Mouse (Mus musculus): ENCODE measurements at regions not wholly inside any gene's neighbourhood (a gene's known extent, or its start where the extent isn't known, plus 50 kb on each side); places are given as distances from the start of the nearest gene placed in this dataset.

GRCm38 (mm10) chr10:43783304-43783703 lies 118.2 kb downstream of the Qrsl1 start:
- no peak for DNase-seq (ENCODE audit: low spot score in 2 of 2)

GRCm38 (mm10) chr10:43790780-43791179 lies 110.8 kb downstream of the Qrsl1 start:
- DNase-seq (ENCODE audit: low spot score in 2 of 2): no peak

- no peak for DNase-seq (ENCODE audit: low spot score in 2 of 2)
Observed at GRCm38 (mm10) chr10:43791525-43792021, 110.0 kb downstream of the Qrsl1 start.

GRCm38 (mm10) chr10:43792618-43793017 lies 108.9 kb downstream of the Qrsl1 start:
- DNase-seq (ENCODE audit: low spot score in 2 of 2): no peak

GRCm38 (mm10) chr10:43794587-43794986 lies 107.0 kb downstream of the Qrsl1 start:
- no peak for DNase-seq (ENCODE audit: low spot score in 2 of 2)

GRCm38 (mm10) chr10:43800077-43800476 lies 101.5 kb downstream of the Qrsl1 start:
- no peak for DNase-seq (ENCODE audit: low spot score in 2 of 2)

GRCm38 (mm10) chr10:43815291-43815690 lies 86.3 kb downstream of the Qrsl1 start:
- DNase-seq (ENCODE audit: low spot score in 2 of 2): peak in 1 of 2 experiments; percentile 24

GRCm38 (mm10) chr10:43817522-43818198 lies 83.9 kb downstream of the Qrsl1 start:
- DNase-seq (ENCODE audit: low spot score in 2 of 2): no peak

GRCm38 (mm10) chr10:43818623-43819022 lies 82.9 kb downstream of the Qrsl1 start:
- DNase-seq (ENCODE audit: low spot score in 2 of 2): peak in 1 of 2 experiments; percentile 26

GRCm38 (mm10) chr10:43819434-43819833 lies 82.1 kb downstream of the Qrsl1 start:
- DNase-seq (ENCODE audit: low spot score in 2 of 2): no peak

- no peak for DNase-seq (ENCODE audit: low spot score in 2 of 2)
Observed at GRCm38 (mm10) chr10:43822615-43823014, 78.9 kb downstream of the Qrsl1 start.

- DNase-seq (ENCODE audit: low spot score in 2 of 2): peak in 1 of 2 experiments; percentile 45
Observed at GRCm38 (mm10) chr10:43824009-43824408, 77.5 kb downstream of the Qrsl1 start.

All from natural killer cell, adult 2 months (primary cell).